Comparison of ENCODE assay signal across 18 mouse cellular contexts in genomic region chr16:87524228-87524627, GRCm38 (mm10). TPM values are rescaled to one million over a fixed set of nuclear protein-coding genes. Genes with fewer than 3 reads are reported as not detected.
"Had no signal": no experiment of that assay in that cellular context is flagged by ENCODE, and none has a peak within 500 bp of the region (broad histone marks: within the 10 kb centered on the region; RNA-seq: fewer than 3 reads in every experiment).

No protein-coding gene starts in this region.

- ATAC-seq: inflammation-experienced regulatory T-cells, adult 6 months; midbrain, embryonic 16.5 days had no signal

- H3K4me2 ChIP-seq: lung, embryonic 14.5 days; midbrain, embryonic 11.5 days; neural tube, embryonic 13.5 days; stomach, embryonic 15.5 days had no signal

- H3K27ac ChIP-seq: left cerebral cortex, adult 2 months; limb, embryonic 10.5 days; macrophage; neural tube, embryonic 13.5 days; stomach, embryonic 15.5 days had no signal

- H3K4me3 ChIP-seq: left cerebral cortex, adult 2 months; limb, embryonic 10.5 days; megakaryocyte, embryonic 14.5 days; neural tube, embryonic 13.5 days; stomach, embryonic 15.5 days had no signal

- H3K9ac ChIP-seq: lung, embryonic 14.5 days; neural tube, embryonic 13.5 days; stomach, embryonic 15.5 days had no signal

- DNase-seq: kidney, adult 18-20 months; kidney, postnatal 14 days; lung, embryonic 14.5 days; lung, postnatal 14 days; retina, postnatal 1 day; right cerebral cortex, postnatal 4 days; spleen, adult 18-20 months; thymus, adult 2 months; thymus, postnatal 25 days had no signal

- H3K9me3 ChIP-seq: megakaryocyte, embryonic 14.5 days; neural tube, embryonic 13.5 days; stomach, embryonic 15.5 days had no signal

- H3K36me3 ChIP-seq: limb, embryonic 10.5 days; neural tube, embryonic 13.5 days; stomach, embryonic 15.5 days had no signal

- H3K4me1 ChIP-seq: megakaryocyte, embryonic 14.5 days; stomach, embryonic 15.5 days had no signal

- H3K27me3 ChIP-seq: neural tube, embryonic 13.5 days; stomach, embryonic 15.5 days had no signal

RNA-seq across cellular contexts. Expression of gene Map3k7cl, which starts 28.9 kb away (rescaled TPM):
- polyA plus RNA-seq: inflammation-experienced regulatory T-cells, adult 6 months; limb, embryonic 10.5 days; macrophage; midbrain, embryonic 11.5 days; midbrain, embryonic 16.5 days; neural tube, embryonic 13.5 days had no signal
